Mouse (Mus musculus) gastrocnemius, postnatal 36 days (tissue): Measurements from ENCODE around the gene Hrc. TPM values are rescaled to one million over a fixed set of nuclear protein-coding genes. Genes with fewer than 3 reads are reported as not detected.
A peak's percentile ranks its signal among the peaks of the same experiment; 100 is the strongest.

Experiments
- DNase-seq, 2 experiments: peaks; one replicate each; pipeline ENCODE4 v3.0.0; 2022
- intact Hi-C: fragments of 180-260 bp; cut with DNase I; formaldehyde crosslinking; loops from one replicate; pipeline ENCODE4 v1.15.1; 2025
- long read RNA-seq, 2 experiments: library from polyadenylated mRNA; stranded (forward); transcript quantifications; one replicate each; pipeline ENCODE4 v2.0.0; 2021
- total RNA-seq, 2 experiments: library from RNA; stranded (reverse); gene quantifications; 2 replicates each; pipeline ENCODE4 v1.2.3; 2021

The Hrc gene
- total RNA-seq = 100 to 1,000 TPM; 818 to 890 TPM
- long read RNA-seq, experiment 1, transcript Hrc-201 (6 exons, 2,411 nt) = major isoform, 236 of 11,490 reads
- long read RNA-seq, experiment 1, partial matches to known transcripts = 11,225 of 11,490 reads
- long read RNA-seq, experiment 1, other reads (novel, unspliced or antisense) = 29 of 11,490 reads
- long read RNA-seq, experiment 2, transcript Hrc-201 (6 exons, 2,411 nt) = major isoform, 123 of 10,089 reads
- long read RNA-seq, experiment 2, partial matches to known transcripts = 9,934 of 10,089 reads
- long read RNA-seq, experiment 2, other reads (novel, unspliced or antisense) = 32 of 10,089 reads

- peak; percentile 25 to 50 for DNase-seq
- intact Hi-C loops = no loop called here
Measured at GRCm38 (mm10) chr7:45335056-45335455, at the start of gene Hrc. Gene Hrc, plus strand, starts transcription at chr7:45335290.

GRCm38 (mm10) chr7:45286486-45286885 is 48.6 kb upstream of the Hrc start:
- intact Hi-C loops = no loop called here

GRCm38 (mm10) chr7:45296626-45297025 is 38.5 kb upstream of the Hrc start:
- intact Hi-C loops = no loop called here
- no peak for DNase-seq

More at GRCm38 (mm10) chr7:45286486-45286885, 48.6 kb upstream of the Hrc start:
- no peak for DNase-seq

- intact Hi-C loops = no loop called here
- DNase-seq = no peak
Measured at GRCm38 (mm10) chr7:45297563-45297962, 37.5 kb upstream of the Hrc start.

GRCm38 (mm10) chr7:45299752-45300151 is 35.3 kb upstream of the Hrc start:
- peak in 1 of 2 experiments; percentile 40 for DNase-seq
- intact Hi-C loops = loop anchor here (1.0 to 5.0 kb wide), 3 partner anchors 22 to 138 kb away; partner anchors contain the start of genes Ruvbl2, Slc6a21 and Snrnp70

DNA sequence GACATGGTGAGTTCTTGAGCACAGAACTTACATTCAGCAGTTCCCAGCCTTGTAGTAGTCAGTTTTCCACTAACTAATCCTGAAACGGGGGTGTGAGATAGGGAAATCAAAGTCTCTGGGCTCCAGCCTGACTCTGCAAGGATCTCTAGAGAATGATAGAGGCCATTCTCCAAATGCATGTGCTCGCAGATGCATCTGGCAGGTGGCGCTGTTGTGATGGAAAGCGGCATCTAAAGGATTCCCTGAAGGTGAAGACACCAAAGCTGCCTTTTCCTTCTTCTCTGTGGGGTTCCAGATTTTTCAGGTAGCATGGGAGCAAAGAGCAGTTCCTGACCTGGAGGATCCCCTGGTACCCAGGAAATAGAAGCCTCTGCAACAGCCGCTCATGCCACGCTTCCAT is 34.8 kb upstream of the Hrc start:
- intact Hi-C loops = loop anchor here (5.0 kb wide), 2 partner anchors 97 to 137 kb away; partner anchors contain the start of genes Ruvbl2 and Snrnp70
- peak; percentile 37 to 50 for DNase-seq

GRCm38 (mm10) chr7:45302626-45303025 is 32.5 kb upstream of the Hrc start:
- intact Hi-C loops = loop anchor here (5.0 kb wide), 2 partner anchors 95 to 135 kb away; partner anchors contain the start of genes Ruvbl2 and Snrnp70
- DNase-seq = no peak

DNA sequence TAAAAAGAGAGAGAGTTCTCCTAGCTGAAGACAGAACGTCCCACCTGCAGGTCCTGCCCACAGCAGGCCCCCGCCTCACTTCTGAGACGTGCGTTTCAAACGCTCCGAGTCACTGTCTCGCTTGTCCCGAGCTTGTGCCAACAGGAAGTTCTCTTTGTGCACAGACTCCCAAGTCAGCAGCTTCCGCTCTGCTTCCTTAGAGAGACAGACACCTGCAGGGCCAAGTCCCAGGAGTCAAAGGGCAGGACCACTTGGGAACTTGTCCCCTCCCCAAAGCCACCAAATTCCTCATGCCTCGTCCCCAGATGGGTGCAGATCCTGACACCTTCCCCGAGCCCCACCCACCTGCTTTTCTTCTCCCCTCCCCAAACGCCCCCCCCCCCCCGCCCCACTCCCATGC is 30.2 kb upstream of the Hrc start:
- DNase-seq = no peak
- intact Hi-C loops = loop anchor here (5.0 kb wide), 3 partner anchors 82 to 132 kb away; partner anchors contain the start of genes Ruvbl2 and Snrnp70

- peak; percentile 41 to 55 for DNase-seq
- intact Hi-C loops = loop anchor here (5.0 kb wide), 1 partner anchor 82 kb away; no protein-coding TSS in a partner anchor
Measured at GRCm38 (mm10) chr7:45305275-45305674, 29.8 kb upstream of the Hrc start.

DNA sequence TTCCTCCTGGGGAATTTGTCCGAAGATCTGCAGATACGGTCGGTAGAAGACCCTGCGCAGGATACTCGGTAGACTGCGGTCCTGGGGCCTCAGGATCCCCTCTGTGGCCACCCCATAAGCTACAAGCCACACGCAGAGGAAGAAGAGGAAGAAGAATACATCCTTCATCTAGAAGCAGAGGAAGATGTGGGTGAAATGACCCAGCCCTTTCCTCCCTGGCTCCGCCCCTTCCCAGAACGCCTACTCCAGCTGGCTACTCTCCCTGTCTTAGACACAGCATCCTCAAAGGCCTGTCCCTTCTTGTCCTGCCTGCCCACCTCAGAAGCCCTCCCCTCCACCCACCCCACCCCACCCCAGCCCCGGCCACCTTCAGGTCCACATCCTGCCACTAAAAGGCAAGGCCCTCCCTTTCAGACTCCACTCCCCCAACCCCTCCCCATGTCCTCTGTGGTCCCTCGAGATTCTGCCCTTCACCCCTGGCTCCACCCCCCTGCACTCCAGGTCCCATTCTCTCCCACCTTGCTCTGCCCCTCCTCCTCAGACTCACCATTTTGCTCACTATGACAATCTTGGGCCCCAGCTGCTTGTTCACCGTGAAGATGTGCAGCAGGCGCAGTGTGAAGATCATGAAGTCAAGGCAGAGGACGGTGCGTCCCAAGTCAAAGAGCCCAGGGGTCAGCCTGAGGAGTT is 26.4 kb upstream of the Hrc start:
- intact Hi-C loops = loop anchor here (5.0 kb wide), 1 partner anchor 79 kb away; no protein-coding TSS in a partner anchor
- no peak for DNase-seq

DNA sequence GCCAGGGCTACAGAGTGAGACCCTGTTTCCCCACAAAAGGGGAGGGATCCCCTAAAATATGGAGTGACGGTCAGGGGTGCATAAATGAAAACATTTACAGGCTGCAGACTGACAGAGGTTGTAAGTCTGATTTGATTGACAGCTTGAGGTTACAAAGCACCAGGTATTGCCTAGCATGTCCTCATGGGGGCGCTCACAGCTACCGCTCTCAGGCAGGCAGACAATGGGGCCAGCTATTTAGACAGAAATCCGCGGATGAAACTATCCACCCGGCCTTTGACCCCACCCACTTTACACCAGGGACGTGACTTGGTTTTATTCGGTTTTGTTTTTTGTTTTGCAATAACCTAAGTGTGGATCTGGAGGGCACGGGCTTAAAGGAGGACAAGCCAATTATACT is 25.6 kb upstream of the Hrc start:
- intact Hi-C loops = loop anchor here (5.0 kb wide), 1 partner anchor 78 kb away; no protein-coding TSS in a partner anchor
- peak; percentile 46 to 48 for DNase-seq

GRCm38 (mm10) chr7:45312023-45312422 is 23.1 kb upstream of the Hrc start:
- intact Hi-C loops = no loop called here
- DNase-seq = no peak

GRCm38 (mm10) chr7:45312686-45313453 is 22.2 kb upstream of the Hrc start:
- no peak for DNase-seq
- intact Hi-C loops = no loop called here

- no peak for DNase-seq
- intact Hi-C loops = no loop called here
Measured at GRCm38 (mm10) chr7:45313495-45313894, 21.6 kb upstream of the Hrc start.

GRCm38 (mm10) chr7:45315182-45315701 is 19.8 kb upstream of the Hrc start:
- intact Hi-C loops = no loop called here
- no peak for DNase-seq

GRCm38 (mm10) chr7:45316536-45316935 is 18.6 kb upstream of the Hrc start:
- intact Hi-C loops = no loop called here
- DNase-seq = no peak

DNA sequence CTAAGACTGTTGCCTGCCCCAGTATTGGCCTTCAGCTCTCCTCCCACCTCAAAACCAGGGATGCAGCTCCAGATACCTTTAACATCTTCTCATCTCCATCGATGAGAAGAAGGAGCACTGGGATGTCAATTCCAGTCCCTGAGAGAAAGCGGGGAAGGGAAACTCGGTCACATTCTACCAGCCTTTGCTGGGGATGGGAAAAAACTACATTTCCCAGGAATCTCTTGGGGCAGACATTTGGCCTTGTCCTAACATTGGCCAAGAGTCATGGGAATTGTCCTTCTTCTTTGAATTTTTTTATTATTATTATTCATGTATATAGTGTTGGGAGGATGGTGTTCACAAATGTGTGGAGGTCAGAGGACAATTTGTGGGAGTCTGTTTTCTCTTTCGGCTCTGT is 12.8 kb upstream of the Hrc start:
- intact Hi-C loops = no loop called here
- DNase-seq = no peak

DNA sequence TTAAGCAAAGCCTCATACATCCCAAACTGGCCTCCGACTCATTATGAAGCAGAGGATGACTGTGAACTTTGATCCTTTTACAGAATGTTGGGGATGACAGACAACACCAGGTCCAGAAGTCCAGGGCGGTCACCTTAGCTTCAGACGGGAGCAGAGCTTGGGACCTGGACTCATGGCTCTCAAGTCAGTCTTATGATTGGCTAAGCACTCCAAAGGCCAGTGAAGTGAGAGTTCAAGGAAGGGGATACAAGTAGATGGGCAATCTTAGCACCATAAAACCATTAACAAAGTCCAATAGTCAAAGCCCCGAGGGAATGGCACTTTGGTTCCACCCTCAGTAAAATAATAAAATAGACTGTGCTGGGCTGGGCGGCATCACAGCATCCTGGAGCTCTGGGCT is 12.0 kb upstream of the Hrc start:
- no peak for DNase-seq
- intact Hi-C loops = no loop called here

- intact Hi-C loops = no loop called here
- no peak for DNase-seq
Measured at GRCm38 (mm10) chr7:45325800-45326199, 9.3 kb upstream of the Hrc start.

GRCm38 (mm10) chr7:45328841-45329475 is 6.1 kb upstream of the Hrc start:
- intact Hi-C loops = no loop called here
- no peak for DNase-seq
